Mouse (Mus musculus) G1E (cell line): ENCODE data around the gene Chchd10.

ENCODE experiments used
- CTCF ChIP-seq: IDR thresholded peaks from 2 replicates; pipeline ENCODE4 v1.5.1; 2012; ENCODE audit warnings: low read depth, low read length, inconsistent platforms, mixed read lengths
- GATA1 ChIP-seq: IDR thresholded peaks from 2 replicates; pipeline ENCODE4 v1.6.1; 2012; ENCODE audit warnings: borderline replicate concordance, low read length, inconsistent platforms, mixed read lengths
- POLR2AphosphoS5 ChIP-seq: IDR thresholded peaks from 2 replicates; pipeline ENCODE4 v1.6.1; 2012; ENCODE audit warnings: low read depth, low read length, inconsistent platforms; ENCODE audit not compliant: insufficient replicate concordance
- TAL1 ChIP-seq: conservative IDR thresholded peaks from 2 replicates; pipeline ENCODE4 v1.6.1; 2012; ENCODE audit warnings: low read depth, low read length, inconsistent platforms, mixed read lengths

DNA sequence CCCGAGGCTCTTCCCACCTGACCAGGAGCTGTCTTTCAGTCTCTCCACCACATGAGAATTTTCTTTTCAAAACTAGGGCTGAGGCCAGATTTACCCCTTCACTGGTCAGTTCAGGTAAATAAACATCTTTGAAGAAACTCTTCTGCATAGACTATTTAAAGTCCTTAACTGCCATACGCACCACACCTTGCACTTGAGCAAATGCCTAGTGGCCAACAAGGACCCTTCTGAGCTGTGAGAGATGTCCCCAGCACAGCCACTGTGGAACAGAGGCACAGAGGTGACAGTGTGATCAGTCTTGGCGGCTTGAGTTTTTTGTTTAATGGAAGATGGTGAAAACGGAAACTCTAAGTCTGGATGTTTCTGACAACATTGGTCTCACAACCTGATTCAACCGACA lies 13.9 kb upstream of the Chchd10 start:
- TF ChIP-seq CTCF (no peak), GATA1 (no peak), TAL1 (no peak), POLR2AphosphoS5 (no peak)
